Mouse (Mus musculus): ENCODE results near the gene Rasal2. TPM values are rescaled to one million over a fixed set of nuclear protein-coding genes. Genes with fewer than 3 reads are reported as not detected.
A peak's percentile ranks its signal among the peaks of the same experiment; 100 is the strongest.
"Not testable (repeated sequence)": the region's sequence is repeated elsewhere in the genome, so short reads cannot be mapped to it uniquely, and the experiment has no call there.

Rasal2 gene
- polyA plus RNA-seq, 1 experiment from 2014 or later, result 9.3 TPM

DNA sequence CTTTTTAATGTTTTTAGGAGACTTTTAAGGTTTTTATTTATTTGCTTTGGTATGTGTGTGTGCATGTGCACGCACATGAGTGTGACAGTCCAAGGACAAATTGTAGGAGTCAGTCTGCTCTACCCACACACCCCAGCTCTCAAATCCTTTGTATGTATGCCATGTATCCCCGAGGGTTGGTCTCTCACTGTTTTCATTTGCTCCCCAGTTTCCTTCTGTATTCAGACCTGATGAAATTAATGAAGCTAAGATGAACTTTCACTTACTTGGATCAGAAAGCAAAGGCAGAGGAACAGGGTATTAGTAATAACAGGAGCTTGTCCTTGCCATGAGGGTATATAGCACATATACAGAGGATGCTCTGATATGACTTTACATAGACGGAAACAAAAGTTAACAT lies 165.1 kb downstream of the Rasal2 start:
- no peak overlapping the region for H3K9ac ChIP-seq (ENCODE audit: low read depth, low read length)
- H3K27ac ChIP-seq (ENCODE audit: low read depth, low read length), result no peak overlapping the region
- ATAC-seq (ENCODE audit: low FRiP score, low TSS enrichment), result no peak
- WGBS, result 82% methylated on average over 3 of the region's 3 CpGs
- no peaks in the 10 kb centered on the region for H3K36me3 ChIP-seq (ENCODE audit: control insufficient read depth, insufficient read depth, low read length)
- H3K4me1 ChIP-seq (ENCODE audit: control insufficient read depth, insufficient read depth, low read length), result no peaks in the 10 kb centered on the region
- H3K4me2 ChIP-seq (replicated peaks; ENCODE audit: low read depth, low read length), result no peak overlapping the region
- H3K27me3 ChIP-seq (ENCODE audit: control insufficient read depth, insufficient read depth, low read length), result no peaks in the 10 kb centered on the region
- no peaks in the 10 kb centered on the region for H3K9me3 ChIP-seq (ENCODE audit: control insufficient read depth, low read length)
- no peak overlapping the region for H3K4me3 ChIP-seq (ENCODE audit: low read length)

DNA sequence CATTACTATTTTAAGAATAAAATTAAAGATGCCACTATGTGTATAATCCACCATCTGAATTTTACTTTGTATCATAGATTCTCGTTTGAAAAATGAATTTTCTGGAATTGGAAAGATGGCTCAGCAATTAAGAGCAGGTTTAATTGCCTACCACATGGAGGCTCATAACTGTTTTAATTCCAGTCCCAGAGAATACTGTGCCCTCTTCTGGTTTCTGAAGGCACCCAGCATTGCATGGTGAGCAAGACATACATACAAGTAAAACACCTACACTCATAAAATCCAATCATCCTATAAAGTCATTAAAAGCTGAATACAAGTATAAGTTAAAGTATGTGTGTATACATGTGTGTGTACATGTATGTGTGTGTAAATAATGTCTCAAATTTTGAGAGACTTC lies 165.6 kb downstream of the Rasal2 start:
- Histone ChIP-seq H3K36me3 (ENCODE audit: control insufficient read depth, insufficient read depth, low read length) (no peaks in the 10 kb centered on the region), H3K27ac (ENCODE audit: low read depth, low read length) (no peak overlapping the region), H3K27me3 (ENCODE audit: control insufficient read depth, insufficient read depth, low read length) (no peaks in the 10 kb centered on the region), H3K4me3 (ENCODE audit: low read length) (no peak overlapping the region), H3K4me1 (ENCODE audit: control insufficient read depth, insufficient read depth, low read length) (no peaks in the 10 kb centered on the region), H3K9me3 (ENCODE audit: control insufficient read depth, low read length) (no peaks in the 10 kb centered on the region), H3K9ac (ENCODE audit: low read depth, low read length) (no peak overlapping the region), H3K4me2 (replicated peaks; ENCODE audit: low read depth, low read length) (no peak overlapping the region)
- WGBS, result 84% methylated on average over 1 of the region's 1 CpGs
- ATAC-seq (ENCODE audit: low FRiP score, low TSS enrichment), result no peak

DNA sequence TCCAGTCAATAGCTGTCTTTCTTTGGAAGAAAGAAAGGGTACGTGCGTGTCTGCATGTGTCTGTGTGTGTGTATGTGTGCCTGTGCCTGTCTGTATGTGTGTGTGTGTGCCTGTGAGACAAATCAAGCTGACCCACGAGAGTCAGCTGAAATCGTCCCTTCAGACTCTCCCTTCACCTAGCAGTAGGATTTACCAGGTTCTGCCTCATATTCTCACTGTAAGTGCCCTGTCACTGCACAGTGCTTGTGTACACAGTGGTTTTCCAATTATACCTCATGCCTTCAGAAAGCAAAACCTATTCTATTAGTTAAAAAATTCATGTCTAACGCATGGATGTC lies 168.0 kb downstream of the Rasal2 start:
- H3K4me2 ChIP-seq (replicated peaks; ENCODE audit: low read depth, low read length), result no peak overlapping the region
- WGBS, result 77% methylated on average over 5 of the region's 5 CpGs
- no peak for ATAC-seq (ENCODE audit: low FRiP score, low TSS enrichment)

DNA sequence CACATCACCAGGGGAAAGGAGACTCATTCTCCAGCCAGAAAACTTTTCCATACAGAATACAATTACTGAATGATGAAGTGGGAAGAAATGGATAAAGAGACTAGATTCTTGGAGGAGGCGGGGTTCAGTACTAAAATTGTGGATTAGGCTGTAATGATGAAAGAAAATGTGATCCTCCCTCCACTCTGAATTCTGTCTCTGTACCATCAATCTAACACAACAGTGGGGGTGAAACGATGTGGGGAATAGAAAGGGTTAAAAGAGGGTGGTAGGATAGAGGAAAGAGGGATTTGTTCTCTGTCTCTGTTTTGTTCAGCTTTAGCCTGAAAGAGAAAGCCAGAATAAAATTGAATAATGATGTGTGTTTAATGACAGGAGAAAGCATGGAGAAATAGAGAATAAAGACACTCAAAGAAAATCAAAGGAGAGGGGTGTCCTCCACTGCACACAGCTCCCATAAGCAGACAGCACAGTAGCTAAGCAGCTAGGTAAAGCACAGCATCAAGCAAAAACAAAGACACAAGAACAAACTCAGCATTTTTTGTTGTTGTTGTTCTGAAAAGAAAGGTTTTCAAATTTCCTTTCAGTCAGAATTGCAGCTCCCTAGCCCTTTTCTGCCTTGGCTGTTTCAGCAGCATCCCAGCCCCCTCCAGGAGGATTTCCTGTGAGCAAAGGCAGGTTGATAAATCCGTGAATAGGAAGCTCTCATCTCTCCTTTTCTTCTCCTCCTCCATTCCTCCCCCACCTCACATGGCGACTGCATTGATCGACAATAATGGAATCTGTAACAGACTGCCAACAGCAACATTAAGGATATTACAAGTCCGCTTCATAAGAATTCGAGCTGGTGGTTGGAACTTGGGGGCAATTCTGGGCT lies 168.6 kb downstream of the Rasal2 start:
- Histone ChIP-seq H3K27ac (ENCODE audit: low read depth, low read length) (no peak overlapping the region), H3K27me3 (ENCODE audit: control insufficient read depth, insufficient read depth, low read length) (no peaks in the 10 kb centered on the region), H3K4me2 (replicated peaks; ENCODE audit: low read depth, low read length) (no peak overlapping the region), H3K4me3 (ENCODE audit: low read length) (no peak overlapping the region), H3K9ac (ENCODE audit: low read depth, low read length) (no peak overlapping the region), H3K9me3 (ENCODE audit: control insufficient read depth, low read length) (no peaks in the 10 kb centered on the region), H3K4me1 (ENCODE audit: control insufficient read depth, insufficient read depth, low read length) (no peaks in the 10 kb centered on the region), H3K36me3 (ENCODE audit: control insufficient read depth, insufficient read depth, low read length) (no peaks in the 10 kb centered on the region)
- no peak for ATAC-seq (ENCODE audit: low FRiP score, low TSS enrichment)
- WGBS, result 56% methylated on average over 7 of the region's 7 CpGs

More for the DNA sequence above, 168.0 kb downstream of the Rasal2 start:
- Histone ChIP-seq H3K4me1 (ENCODE audit: control insufficient read depth, insufficient read depth, low read length) (no peaks in the 10 kb centered on the region), H3K4me3 (ENCODE audit: low read length) (no peak overlapping the region), H3K9ac (ENCODE audit: low read depth, low read length) (no peak overlapping the region), H3K36me3 (ENCODE audit: control insufficient read depth, insufficient read depth, low read length) (no peaks in the 10 kb centered on the region), H3K9me3 (ENCODE audit: control insufficient read depth, low read length) (no peaks in the 10 kb centered on the region), H3K27ac (ENCODE audit: low read depth, low read length) (no peak overlapping the region), H3K27me3 (ENCODE audit: control insufficient read depth, insufficient read depth, low read length) (no peaks in the 10 kb centered on the region)

DNA sequence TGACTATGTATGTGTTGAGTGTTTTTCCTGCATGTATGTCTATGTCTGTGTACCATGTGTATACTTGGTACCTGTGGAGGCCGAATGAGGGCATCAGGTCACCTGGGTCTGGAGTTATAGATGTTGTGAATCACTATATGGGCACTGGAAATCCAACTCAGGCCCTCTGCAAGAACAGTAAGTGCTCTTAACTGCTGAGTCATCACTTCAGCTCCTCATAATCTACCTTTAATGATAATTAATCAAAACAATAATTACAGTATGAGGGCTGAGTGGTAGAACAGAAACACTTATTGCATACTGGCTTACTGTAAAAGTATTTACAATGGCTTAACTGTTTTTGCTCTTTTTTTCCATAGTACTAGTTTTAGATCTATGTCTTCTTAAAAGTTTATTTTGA lies 172.7 kb downstream of the Rasal2 start:
- Histone ChIP-seq H3K27me3 (ENCODE audit: control insufficient read depth, insufficient read depth, low read length) (no peaks in the 10 kb centered on the region), H3K27ac (ENCODE audit: low read depth, low read length) (no peak overlapping the region), H3K4me2 (replicated peaks; ENCODE audit: low read depth, low read length) (no peak overlapping the region), H3K4me3 (ENCODE audit: low read length) (no peak overlapping the region), H3K9ac (ENCODE audit: low read depth, low read length) (no peak overlapping the region), H3K36me3 (ENCODE audit: control insufficient read depth, insufficient read depth, low read length) (no peaks in the 10 kb centered on the region), H3K4me1 (ENCODE audit: control insufficient read depth, insufficient read depth, low read length) (no peaks in the 10 kb centered on the region), H3K9me3 (ENCODE audit: control insufficient read depth, low read length) (no peaks in the 10 kb centered on the region)
- ATAC-seq (ENCODE audit: low FRiP score, low TSS enrichment), result no peak
- 93% methylated on average over 1 of the region's 1 CpGs for WGBS

DNA sequence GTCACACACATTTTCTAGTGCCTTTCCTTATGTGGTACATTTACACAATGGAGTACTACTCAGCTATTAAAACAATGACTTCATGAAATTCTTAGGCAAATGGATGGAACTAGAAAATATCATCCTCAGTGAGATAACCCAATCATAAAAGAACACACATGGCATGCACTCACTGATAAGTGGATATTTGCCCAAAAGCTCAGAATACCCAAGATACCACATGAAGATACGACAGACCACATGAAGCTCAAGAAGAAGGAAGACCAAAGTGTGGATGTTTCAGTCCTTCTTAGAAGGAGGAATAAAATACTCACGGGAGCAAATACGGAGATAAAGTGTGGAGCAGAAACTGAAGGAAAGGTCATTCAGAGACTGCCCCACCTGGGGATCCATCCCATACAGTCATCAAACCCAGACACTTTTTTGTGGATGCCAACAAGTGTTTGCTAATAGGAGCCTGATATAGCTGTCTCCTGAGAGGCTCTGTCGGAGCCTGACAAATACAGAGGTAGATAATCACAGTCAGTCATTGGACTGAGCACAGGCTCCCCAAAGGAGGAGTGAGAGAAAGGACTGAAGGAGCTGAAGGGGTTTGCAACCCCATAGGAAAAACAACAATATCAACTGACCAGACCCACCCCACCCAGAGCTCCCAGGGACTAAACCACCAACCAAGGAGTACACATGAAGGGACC lies 175.6 kb downstream of the Rasal2 start:
- not testable (repeated sequence) for H3K9ac ChIP-seq (ENCODE audit: low read depth, low read length); H3K4me2 ChIP-seq (replicated peaks; ENCODE audit: low read depth, low read length); H3K4me1 ChIP-seq (ENCODE audit: control insufficient read depth, insufficient read depth, low read length); H3K27me3 ChIP-seq (ENCODE audit: control insufficient read depth, insufficient read depth, low read length); H3K4me3 ChIP-seq (ENCODE audit: low read length); H3K9me3 ChIP-seq (ENCODE audit: control insufficient read depth, low read length); H3K27ac ChIP-seq (ENCODE audit: low read depth, low read length); ATAC-seq (ENCODE audit: low FRiP score, low TSS enrichment); H3K36me3 ChIP-seq (ENCODE audit: control insufficient read depth, insufficient read depth, low read length)
- 93% methylated on average over 4 of the region's 4 CpGs for WGBS

DNA sequence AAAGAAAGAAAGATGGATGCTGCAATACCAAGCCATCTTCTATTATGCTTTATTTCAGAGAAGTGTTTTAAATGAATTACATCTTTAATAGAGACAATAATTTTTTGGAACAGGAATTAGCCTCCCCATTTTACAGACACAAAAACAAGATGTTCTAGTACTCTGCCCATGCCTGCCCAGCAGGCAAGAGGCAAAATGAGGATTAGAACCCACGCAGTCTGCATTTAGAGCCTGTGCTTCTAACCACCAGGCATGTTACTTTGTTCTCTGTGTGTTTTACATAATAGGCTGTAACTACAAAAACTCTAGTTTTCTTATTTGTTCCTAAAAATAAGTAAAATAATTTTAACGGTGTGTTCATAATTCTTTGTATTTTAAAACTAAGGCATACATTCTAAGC lies 178.9 kb downstream of the Rasal2 start:
- WGBS, result 86% methylated on average over 2 of the region's 2 CpGs
- no peaks in the 10 kb centered on the region for H3K27me3 ChIP-seq (ENCODE audit: control insufficient read depth, insufficient read depth, low read length)
- no peak for ATAC-seq (ENCODE audit: low FRiP score, low TSS enrichment)
- no peaks in the 10 kb centered on the region for H3K9me3 ChIP-seq (ENCODE audit: control insufficient read depth, low read length)
- H3K36me3 ChIP-seq (ENCODE audit: control insufficient read depth, insufficient read depth, low read length), result no peaks in the 10 kb centered on the region
- H3K4me2 ChIP-seq (replicated peaks; ENCODE audit: low read depth, low read length), result no peak overlapping the region
- no peak overlapping the region for H3K9ac ChIP-seq (ENCODE audit: low read depth, low read length)
- H3K27ac ChIP-seq (ENCODE audit: low read depth, low read length), result no peak overlapping the region
- no peak overlapping the region for H3K4me3 ChIP-seq (ENCODE audit: low read length)
- no peaks in the 10 kb centered on the region; the same call in 1 of the 2 replicates for H3K4me1 ChIP-seq (ENCODE audit: control insufficient read depth, insufficient read depth, low read length)

DNA sequence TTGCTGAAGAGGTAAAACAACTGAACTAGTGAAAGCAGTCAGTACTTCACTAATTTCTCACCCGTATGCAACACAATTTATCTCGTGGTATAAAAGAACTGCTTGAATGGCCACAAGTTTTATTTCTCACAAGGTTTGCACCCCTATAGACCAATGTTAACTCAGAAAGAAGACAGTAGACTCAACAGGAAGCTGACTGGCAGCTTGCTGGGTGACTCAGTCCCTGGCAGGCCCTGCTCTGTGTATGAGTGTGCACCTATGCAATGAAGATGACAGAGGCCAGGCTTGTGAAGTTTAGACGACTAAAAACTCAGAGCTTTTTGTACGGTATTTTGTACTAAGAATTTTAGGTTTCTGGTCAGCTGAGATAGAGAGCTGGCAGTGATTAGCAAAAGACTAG lies 180.0 kb downstream of the Rasal2 start:
- ATAC-seq (ENCODE audit: low FRiP score, low TSS enrichment), result no peak
- Histone ChIP-seq H3K36me3 (ENCODE audit: control insufficient read depth, insufficient read depth, low read length) (no peaks in the 10 kb centered on the region), H3K9ac (ENCODE audit: low read depth, low read length) (no peak overlapping the region), H3K4me1 (ENCODE audit: control insufficient read depth, insufficient read depth, low read length) (no peaks in the 10 kb centered on the region; the same call in 1 of the 2 replicates), H3K27ac (ENCODE audit: low read depth, low read length) (no peak overlapping the region), H3K4me3 (ENCODE audit: low read length) (no peak overlapping the region), H3K4me2 (replicated peaks; ENCODE audit: low read depth, low read length) (no peak overlapping the region), H3K9me3 (ENCODE audit: control insufficient read depth, low read length) (no peaks in the 10 kb centered on the region), H3K27me3 (ENCODE audit: control insufficient read depth, insufficient read depth, low read length) (no peaks in the 10 kb centered on the region)
- 85% methylated on average over 4 of the region's 4 CpGs for WGBS

DNA sequence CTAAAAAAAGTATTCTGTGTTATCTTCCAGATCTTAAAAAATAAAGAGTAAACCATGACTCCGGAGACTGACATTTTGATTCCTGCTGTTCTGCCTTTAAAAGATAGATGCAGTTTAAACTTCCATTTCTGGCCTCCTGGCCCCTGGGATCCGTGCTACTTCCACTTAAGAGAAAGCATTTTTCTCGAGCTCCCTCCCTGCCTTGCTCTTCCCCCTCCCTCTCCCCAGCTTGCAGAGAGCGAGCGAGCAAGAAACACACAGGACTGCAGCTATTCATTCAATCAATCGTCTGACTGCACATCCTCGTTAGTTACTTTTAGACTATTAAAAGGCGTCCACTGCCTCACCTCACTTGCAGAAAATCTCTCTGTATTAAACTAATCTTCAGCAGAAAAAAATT lies 181.4 kb downstream of the Rasal2 start:
- Histone ChIP-seq H3K4me1 (ENCODE audit: control insufficient read depth, insufficient read depth, low read length) (no peaks in the 10 kb centered on the region; the same call in 1 of the 2 replicates), H3K36me3 (ENCODE audit: control insufficient read depth, insufficient read depth, low read length) (no peaks in the 10 kb centered on the region), H3K9me3 (ENCODE audit: control insufficient read depth, low read length) (no peaks in the 10 kb centered on the region), H3K27me3 (ENCODE audit: control insufficient read depth, insufficient read depth, low read length) (no peaks in the 10 kb centered on the region), H3K4me2 (replicated peaks; ENCODE audit: low read depth, low read length) (0 out of 2 replicates have a peak overlapping the region, but pooled peaks have one; percentile 10), H3K27ac (ENCODE audit: low read depth, low read length) (no peak overlapping the region), H3K9ac (ENCODE audit: low read depth, low read length) (no peak overlapping the region), H3K4me3 (ENCODE audit: low read length) (no peak overlapping the region)
- no peak for ATAC-seq (ENCODE audit: low FRiP score, low TSS enrichment)
- 24% methylated on average over 8 of the region's 8 CpGs for WGBS
